Mouse (Mus musculus): ENCODE measurements around the gene Nfix. TPM values are rescaled to one million over a fixed set of nuclear protein-coding genes. Genes with fewer than 3 reads are reported as not detected.
A peak's percentile ranks its signal among the peaks of the same experiment; 100 is the strongest.
"Not testable (repeated sequence)": the region's sequence is repeated elsewhere in the genome, so short reads cannot be mapped to it uniquely, and the experiment has no call there.

Gene Nfix
- total RNA-seq, 2 experiments from 2014 or later: 287 to 311 TPM

DNA sequence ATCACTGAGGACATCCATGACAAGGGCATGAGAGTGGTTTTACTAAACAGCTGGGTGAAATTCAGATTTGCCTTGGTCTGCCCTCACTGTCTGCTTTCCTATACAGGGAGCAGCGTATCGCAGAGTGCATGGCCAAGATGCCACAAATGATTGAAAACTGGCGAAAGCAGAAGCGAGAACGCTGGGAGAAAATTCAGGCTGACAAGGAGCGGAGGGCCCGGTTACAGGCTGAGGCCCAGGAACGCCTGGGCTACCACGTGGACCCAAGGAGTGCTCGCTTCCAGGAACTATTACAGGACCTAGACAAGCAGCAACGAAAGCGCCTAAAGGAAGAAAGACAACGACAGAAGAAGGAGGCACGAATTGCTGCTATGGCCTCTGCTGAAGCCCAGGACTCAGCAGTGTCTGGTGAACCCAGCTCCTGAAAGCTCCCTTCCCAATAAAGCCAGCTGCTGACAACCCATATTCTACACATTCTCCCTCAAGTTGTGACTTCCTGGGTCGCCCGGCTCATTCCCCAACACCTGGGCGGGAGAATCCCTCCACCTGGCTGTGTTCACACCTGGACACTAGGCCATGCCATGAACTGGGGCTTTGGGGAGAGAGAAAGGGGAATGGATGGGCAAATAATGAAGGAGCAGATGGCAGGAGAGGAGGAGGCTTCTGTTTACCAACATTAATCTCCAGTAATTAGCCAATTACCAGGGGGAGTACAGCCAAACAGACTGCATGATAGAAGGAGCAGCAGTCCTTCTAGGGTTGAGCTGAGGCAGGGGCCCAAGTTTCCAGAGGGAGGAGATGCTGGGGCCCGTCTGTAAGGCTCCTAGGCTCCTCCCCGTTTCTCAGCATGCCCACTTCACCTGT is 34.1 kb upstream of the Nfix start:
- no peak for DNase-seq (ENCODE audit: low spot score)
- intact Hi-C loops (cut with DNase I): no loop called here

DNA sequence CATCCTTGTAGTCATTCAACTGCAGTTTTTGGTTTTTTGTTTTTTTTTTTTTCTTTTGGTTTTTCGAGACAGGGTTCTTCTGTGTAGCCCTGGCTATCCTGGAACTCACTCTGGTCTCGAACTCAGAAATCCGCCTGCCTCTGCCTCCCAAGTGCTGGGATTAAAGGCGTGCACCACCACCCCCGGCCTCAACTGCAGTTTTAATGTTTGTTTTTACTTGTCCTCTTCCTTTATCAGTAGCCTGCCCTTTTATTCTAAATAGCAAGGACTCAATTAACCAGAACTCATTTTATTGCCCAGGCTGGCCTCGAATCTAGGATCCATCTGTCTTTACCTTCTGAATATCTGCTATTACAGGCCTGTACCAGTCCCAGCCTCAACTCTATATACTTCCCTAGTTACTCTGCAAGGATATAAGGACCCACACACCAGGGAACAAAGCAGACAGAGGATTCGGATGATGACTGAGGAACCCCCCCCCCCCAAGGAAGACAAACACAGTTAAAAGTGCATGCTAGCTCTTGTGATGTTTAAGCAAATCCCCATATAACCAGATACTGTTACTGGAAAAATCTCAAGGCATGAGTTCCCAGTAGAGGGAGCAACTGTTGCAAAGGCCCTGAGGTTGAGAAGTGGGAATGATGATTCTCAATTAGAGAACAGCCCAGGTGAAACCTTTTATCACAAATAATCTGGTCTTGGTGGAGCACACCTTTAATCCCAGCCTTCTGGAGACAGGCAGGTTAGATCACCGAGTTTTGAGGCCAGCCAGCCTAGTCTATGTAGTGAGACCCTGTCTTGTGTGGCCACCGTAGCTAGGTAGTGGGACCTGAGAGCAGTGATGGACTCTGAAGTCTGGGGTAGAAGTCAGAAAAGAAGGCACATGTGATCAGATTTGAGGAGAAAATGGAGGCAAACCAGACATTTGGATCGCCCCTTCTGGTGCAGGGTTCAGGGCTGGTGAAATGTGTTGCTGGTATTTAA is 32.9 kb upstream of the Nfix start:
- DNase-seq (ENCODE audit: low spot score): no peak
- intact Hi-C loops (cut with DNase I): no loop called here

DNA sequence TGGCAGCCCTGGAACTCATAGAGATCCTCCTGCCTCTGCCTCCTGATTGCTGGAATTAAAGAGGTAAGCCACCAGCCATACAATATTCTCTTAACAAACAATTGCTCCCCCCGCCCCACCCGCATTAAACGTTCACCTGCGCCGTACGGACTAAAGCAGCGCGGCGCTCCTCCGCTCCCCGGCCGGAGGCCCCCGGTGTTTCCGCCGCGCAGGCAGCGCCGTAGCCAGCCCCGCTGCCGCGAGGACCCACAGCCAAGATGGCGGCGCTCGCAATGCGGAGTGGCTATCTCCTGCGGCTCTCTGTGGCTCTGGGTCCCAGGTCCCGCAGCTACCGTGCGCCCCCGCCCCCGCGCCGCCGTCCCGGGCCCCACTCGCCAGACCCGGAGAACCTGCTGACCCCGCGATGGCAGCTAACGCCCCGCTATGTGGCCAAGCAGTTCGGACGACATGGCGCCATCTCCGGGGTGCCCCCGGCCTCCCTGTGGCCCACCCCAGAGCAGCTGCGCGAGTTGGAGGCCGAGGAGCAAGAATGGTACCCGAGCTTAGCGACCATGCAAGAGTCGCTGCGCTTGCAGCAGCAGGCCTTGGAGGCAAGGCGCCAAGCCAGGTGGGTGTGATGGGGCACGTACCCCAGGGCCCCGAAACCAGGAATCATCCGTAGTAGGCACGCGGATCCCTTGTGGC is 32.0 kb upstream of the Nfix start:
- peak; percentile 56 for DNase-seq (ENCODE audit: low spot score)
- intact Hi-C loops (cut with DNase I): no loop called here

DNA sequence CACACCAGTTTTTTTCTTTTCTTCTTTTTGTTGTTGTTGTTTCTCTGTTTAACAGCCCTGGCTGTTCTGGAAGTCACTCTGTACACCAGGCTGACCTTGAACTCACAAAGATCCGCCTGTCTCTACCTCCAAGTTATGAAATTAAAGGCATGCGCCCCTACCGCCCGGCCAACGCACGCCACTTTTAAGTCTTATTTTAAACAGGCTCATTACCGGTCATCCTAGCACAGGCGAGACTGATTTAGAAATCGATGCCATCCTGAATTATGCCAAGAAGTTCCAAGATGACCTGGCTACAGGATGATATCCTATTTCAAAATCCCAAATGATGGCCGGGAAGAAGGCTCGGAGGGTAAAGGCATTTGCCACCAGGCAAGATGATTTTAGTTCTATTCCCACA is 31.3 kb upstream of the Nfix start, which contains the start of gene Gadd45gip1:
Gene Gadd45gip1, plus strand, starts transcription at position 33 of the 400 bp plus-strand sequence.
- DNase-seq (ENCODE audit: low spot score): no peak
- intact Hi-C loops (cut with DNase I): no loop called here

DNA sequence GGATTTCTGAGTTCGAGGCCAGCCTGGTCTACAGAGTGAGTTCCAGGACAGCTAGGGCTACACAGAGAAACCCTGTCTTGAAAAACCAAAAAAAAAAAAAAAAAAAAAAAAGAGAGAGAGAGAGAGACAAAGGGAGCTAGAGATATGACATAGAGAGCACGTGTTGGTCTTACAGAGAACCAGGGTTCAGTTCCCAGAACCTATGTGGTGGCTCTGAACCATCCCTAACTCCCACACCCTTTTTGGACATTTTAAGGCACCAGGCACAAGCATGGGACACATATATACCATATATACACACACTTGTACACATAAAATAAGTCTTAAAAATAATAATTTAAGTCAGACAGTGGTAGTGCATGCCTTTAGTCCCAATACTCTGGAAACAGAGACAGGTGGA is 26.4 kb upstream of the Nfix start:
- intact Hi-C loops (cut with DNase I); DNase-seq (ENCODE audit: low spot score): not testable (repeated sequence)

DNA sequence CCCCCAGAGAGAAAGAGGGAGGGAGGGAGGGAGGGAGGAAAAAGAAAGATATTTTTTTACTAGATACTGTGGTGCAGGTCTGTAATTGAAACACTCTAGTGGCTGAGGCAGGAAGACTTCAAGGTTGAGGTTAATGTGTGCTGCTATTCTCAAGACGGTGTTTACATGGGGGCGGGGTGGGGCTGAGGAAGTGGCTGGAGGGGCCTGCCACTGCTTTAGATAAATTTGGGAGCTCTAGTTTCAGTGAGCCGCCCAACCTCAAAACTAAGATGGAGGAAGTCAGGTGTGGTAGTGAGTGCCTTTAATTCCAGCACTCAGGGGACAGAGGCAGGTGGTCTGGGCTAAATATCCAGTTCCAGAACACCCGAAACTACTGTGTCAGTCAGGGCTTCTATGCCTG is 25.5 kb upstream of the Nfix start:
- DNase-seq (ENCODE audit: low spot score): no peak
- intact Hi-C loops (cut with DNase I): no loop called here

DNA sequence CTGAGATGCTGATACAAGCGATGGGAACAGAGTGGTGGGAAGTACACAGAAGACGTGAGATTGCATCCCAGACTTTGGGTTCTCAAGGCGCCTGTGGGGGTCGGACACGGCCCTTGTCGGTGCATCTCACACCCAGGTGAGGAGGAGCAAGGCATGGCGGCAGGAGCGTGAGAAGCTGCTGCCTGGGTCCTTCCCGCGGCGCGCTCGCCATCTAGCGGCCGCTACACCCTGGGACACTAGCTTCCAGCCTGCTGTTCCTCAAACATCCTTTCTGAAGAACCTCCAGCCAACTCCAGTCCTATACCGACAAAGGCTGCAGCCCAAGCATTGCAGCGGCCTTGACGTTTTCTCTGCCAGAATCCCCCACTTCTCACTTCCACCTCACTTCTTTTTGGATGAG is 23.5 kb upstream of the Nfix start:
- intact Hi-C loops (cut with DNase I): no loop called here

DNA sequence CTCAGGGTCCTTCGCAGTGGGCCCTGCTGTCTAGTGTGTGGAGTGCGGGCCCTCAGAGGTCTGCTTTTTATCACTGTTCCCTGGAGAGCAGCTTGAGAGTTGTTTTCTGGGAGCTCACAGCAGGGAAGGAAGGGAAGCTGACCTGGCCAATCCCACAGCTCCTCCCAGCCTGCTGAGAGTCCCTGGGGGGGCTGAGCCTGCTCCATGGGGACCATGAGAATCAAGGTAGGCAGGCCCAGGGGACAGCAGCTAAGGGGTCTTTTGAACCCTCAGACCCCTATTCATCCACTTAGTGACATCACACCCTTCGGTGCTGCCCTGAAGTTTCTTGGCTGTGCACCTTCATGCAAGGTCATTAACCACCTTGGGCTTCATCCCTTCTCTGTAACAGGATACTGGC is 22.6 kb upstream of the Nfix start, which contains the start of gene Dand5:
Gene Dand5, minus strand, starts transcription at position 101 of the 400 bp plus-strand sequence.
- intact Hi-C loops (cut with DNase I): no loop called here
- no peak for DNase-seq (ENCODE audit: low spot score)

More for the DNA sequence above, 23.5 kb upstream of the Nfix start:
- no peak for DNase-seq (ENCODE audit: low spot score)

DNA sequence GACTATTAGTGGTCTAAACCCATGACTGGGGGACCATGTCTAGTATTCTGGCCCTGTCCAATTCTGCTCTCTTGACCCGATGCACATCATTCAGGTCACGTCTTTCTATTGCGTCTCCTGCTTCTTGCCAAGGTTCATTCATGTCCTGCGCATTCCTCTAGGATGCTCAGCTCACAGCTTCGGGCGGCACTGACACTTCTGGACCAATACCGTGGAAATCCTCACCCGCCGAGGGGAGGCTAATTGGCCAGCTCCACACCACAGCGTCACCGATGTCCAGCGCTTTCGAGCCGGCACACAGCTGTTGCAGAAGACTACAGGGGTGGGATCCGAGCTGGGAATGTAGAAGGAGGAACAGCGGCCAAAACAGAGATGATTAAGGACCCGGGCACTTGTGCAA is 16.0 kb upstream of the Nfix start:
- DNase-seq (ENCODE audit: low spot score): no peak
- intact Hi-C loops (cut with DNase I): no loop called here

DNA sequence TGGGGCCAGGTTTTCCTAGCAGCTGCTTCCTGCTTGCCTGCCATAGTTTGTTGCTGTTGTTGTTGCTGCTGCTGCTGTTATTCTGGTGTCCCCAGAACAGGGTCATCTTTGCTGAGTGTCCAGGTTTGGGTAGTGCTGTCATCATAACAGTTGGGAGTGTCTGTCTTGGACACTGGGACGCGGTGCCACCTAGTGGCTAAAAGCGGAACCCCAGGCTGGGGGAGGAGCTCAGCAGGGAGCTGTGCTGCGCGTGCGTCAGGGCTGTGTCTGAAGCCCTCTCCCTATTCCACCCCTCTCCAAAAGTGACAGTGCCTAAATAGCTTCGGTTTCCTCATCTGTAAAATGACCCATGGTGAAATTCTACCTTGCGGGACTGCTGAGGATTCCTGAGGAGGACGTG is 15.4 kb upstream of the Nfix start:
- intact Hi-C loops (cut with DNase I): no loop called here
- peak; percentile 87 for DNase-seq (ENCODE audit: low spot score)

DNA sequence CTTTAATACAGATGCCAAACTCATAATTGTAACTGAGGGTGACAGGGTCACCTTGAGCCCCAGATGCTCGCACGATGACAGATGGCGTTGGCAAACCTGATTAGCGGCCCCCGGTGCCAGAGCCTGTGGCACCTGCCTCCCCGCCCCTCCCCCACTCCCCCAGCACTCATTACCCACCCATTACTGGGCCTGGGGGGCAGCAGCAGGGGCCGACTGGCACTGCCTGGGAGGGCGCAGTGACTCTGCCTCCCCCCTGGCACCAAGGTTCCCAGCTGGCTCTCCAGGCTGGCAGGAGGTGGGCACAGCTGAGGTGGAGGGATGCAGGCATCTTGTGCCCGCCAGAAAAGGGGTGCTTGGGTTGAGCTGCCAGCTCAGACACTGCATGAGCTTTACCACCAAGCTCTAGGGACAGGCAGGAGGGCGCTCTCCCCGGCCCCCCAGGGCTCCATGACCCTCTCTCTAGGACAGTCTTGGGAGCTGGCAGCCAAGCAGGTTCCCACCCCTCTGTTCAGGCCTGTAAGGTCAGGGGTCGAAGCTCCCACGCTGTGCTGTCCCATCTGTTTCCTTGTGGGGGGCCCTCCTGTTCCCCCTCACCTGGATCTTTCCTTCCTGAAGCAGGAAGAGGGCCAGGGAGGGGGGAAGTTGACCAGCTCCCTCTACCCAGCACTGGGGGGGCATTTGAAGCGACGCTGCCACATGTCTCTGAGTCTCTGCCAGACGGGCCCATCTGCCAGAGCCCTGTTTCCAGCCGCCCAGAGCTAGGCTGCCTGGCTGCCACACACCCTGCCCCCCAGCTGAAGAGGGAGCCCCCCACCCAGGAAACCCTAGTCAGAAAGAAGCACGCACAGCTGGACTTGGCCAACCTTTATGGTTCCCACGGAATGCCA is 14.7 kb upstream of the Nfix start:
- intact Hi-C loops (cut with DNase I): no loop called here
- no peak for DNase-seq (ENCODE audit: low spot score)

DNA sequence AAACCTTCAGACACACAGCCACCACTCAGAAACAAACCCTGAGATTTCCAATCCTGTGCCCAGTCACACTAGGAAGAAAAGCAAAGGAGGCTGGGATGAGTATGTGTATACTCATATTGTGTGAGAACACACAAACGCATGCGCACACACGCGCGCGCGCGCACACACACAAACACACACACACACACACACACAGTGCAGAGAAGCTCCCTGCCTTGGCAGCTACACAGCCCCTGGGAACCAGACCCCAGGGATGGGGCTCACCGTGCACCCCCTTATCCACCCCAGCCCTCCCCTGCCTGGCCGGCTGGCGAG is 14.1 kb upstream of the Nfix start:
- DNase-seq (ENCODE audit: low spot score): no peak
- intact Hi-C loops (cut with DNase I): no loop called here

DNA sequence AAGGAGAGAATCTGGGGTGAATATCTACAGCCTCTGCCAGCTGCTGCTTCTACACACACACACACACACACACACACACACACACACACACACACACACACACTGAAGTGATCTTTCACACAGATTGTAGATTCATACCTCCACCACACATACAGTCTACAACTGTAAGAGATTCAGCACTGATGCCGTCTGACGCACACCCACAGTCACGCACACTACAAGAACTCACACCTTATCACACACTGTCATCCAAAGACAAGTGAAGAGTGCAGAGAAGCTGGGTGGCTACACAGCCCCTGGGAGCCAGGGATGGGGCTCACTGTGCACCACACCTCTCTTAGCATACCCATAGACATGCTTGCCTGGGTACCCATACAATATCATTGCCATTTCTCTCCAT is 13.7 kb upstream of the Nfix start:
- intact Hi-C loops (cut with DNase I): loop anchor here (1.0 to 2.0 kb wide), 3 partner anchors 105 to 221 kb away; no protein-coding TSS in a partner anchor
- DNase-seq (ENCODE audit: low spot score): no peak

DNA sequence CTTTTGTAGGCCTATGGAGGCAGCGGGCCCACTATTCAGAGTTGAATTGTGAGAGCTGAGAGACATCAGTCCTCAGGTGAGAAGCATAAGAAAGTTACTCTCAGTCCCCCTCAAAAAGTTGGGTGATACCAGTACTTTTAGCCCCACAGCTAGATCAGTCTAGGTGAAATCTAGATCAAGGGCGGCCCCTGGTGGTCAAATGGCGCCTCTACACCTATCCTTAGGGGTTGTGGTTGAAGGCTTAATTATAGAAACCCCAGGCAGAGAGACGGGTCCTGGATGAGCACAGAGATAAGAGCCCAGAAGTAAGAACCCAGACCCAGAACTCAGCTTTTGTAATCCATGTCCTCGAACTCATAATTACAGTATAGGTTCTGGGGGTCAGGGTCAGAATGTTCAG is 12.9 kb upstream of the Nfix start:
- peak; percentile 54 for DNase-seq (ENCODE audit: low spot score)
- intact Hi-C loops (cut with DNase I): loop anchor here (1.0 to 2.0 kb wide), 3 partner anchors 104 to 220 kb away; no protein-coding TSS in a partner anchor

DNA sequence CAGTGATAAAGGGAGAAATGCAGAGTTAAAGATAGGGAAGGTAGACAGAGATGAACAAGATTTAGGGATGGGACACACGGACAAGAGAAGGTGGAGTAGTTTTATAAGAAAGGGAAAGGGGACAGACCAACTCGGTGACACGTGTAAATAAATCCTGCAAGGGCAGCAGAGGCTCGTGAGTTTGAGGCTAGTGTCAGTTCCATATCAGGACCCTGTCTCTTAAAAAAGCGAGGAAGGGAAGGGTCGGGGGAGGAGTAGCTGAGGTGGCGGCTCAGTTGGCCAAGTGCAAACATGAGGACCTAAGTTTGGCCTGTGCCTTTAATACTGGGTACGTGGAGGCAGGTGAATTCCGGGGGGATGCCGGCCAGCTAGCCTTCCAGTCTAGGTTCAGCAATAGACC is 11.2 kb upstream of the Nfix start:
- no peak for DNase-seq (ENCODE audit: low spot score)
- intact Hi-C loops (cut with DNase I): no loop called here

DNA sequence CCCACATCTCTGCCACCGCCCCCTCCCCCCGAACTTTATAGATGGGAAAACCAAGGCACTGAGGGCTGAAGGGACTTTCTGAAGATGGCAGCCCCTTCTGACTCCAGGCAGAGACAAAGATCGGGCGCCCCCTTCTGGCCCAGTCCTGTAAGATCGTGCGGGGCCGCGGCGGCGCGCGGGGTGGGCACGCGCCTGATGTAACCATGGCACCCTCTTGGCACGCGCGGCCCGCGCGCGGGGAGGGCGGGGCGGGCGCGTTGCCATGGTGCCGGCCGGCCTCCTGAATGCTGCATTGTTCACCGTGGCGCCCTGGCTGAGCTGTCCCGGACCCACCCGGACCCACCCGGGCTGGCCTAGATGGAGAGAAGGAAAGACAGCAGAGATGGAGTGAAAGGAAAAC is 10.8 kb upstream of the Nfix start:
- DNase-seq (ENCODE audit: low spot score): peak; percentile 81
- intact Hi-C loops (cut with DNase I): loop anchor here (1.0 kb wide), 2 partner anchors 52 to 74 kb away; no protein-coding TSS in a partner anchor

DNA sequence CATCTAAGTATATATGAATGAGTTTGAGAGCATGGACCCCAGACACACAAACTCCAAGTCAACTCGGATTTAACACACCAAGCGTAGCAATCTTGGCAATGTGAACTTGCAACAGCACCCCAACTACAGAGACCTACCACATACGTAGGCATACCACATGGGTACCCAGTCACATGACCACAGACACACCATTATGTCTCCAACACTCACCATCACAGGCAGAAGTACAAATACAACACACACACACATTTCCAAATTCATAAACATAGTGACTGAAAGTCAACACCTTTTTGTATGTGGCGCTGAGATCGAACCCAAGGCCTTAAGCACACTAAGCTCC is 9.8 kb upstream of the Nfix start:
- intact Hi-C loops (cut with DNase I): loop anchor here (1.0 kb wide), 2 partner anchors 51 to 73 kb away; no protein-coding TSS in a partner anchor
- no peak for DNase-seq (ENCODE audit: low spot score)

DNA sequence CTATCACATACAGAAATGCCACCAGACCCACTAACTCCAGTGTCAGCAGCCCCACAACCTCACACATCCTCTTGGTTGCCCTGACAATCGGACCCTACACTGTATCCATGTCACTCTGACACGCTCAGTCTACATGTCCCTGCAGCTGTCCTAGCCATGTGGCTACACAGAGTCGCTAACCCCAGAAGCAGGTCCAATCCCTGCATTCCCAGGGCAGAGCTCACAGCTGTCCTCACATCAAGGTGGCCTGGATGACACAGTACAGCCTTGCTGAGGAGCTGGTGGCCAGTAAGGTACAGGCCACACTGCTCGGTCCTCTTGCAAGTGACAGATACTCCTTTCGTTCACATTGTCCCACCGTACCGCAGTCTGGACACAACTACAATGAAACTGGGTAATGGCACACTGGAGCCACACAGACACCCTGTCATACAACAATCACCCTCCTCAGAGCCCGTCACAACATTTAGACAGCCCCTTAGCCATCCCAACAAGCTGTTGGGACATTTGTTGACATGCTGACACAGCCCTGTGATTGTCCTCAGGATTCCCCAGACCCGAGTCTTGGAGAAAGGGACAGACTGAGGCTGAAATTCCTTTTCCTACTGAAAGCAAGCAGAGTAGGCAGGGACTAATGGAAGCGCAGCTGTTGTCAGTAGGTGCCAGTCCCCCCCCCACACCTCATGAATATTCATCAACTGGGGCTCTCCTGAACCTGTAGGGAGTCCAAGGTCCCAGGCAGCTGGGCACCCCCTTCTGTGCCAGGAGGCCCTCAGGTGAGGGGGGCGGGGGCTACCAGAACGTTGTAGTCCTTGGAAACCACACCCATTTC is 9.2 kb upstream of the Nfix start:
- no peak for DNase-seq (ENCODE audit: low spot score)
- intact Hi-C loops (cut with DNase I): no loop called here
